Mouse (Mus musculus): Measurements from ENCODE around the gene Mrvi1. TPM values are rescaled to one million over a fixed set of nuclear protein-coding genes. Genes with fewer than 3 reads are reported as not detected.

The Mrvi1 gene
- polyA plus RNA-seq, 1 experiment, result 6.4 TPM

GRCm38 (mm10) chr7:110851541-110852203 lies 130.6 kb downstream of the Mrvi1 start:
- H3K4me3 ChIP-seq (ENCODE audit: insufficient read depth, low read length), result no peak overlapping the region
- peak overlapping the region; percentile 43 for H3K27ac ChIP-seq (ENCODE audit: insufficient read depth, low read length)
- TF ChIP-seq CTCF (IDR thresholded peaks at IDR 0.05; ENCODE audit: borderline replicate concordance, insufficient read depth, low read length), result no peak
- no peak for TF ChIP-seq POLR2A (IDR thresholded peaks at IDR 0.05; ENCODE audit: low read depth, low read length)
- H3K4me1 ChIP-seq (ENCODE audit: control insufficient read depth, insufficient read depth, low read length), result peaks cover 15% of the 10 kb centered on the region; the same call in 1 of the 2 replicates

- H3K27ac ChIP-seq (ENCODE audit: insufficient read depth, low read length), result no peak overlapping the region
- TF ChIP-seq CTCF (IDR thresholded peaks at IDR 0.05; ENCODE audit: borderline replicate concordance, insufficient read depth, low read length) (no peak), POLR2A (IDR thresholded peaks at IDR 0.05; ENCODE audit: low read depth, low read length) (no peak)
- peaks cover 17% of the 10 kb centered on the region; the same call in 1 of the 2 replicates for H3K4me1 ChIP-seq (ENCODE audit: control insufficient read depth, insufficient read depth, low read length)
- no peak overlapping the region for H3K4me3 ChIP-seq (ENCODE audit: insufficient read depth, low read length)
These were observed 133.9 kb downstream of the Mrvi1 start for GRCm38 (mm10) chr7:110848371-110848770.

- no peak overlapping the region for H3K27ac ChIP-seq (ENCODE audit: insufficient read depth, low read length)
- H3K4me3 ChIP-seq (ENCODE audit: insufficient read depth, low read length), result no peak overlapping the region
- TF ChIP-seq POLR2A (IDR thresholded peaks at IDR 0.05; ENCODE audit: low read depth, low read length), result no peak
- TF ChIP-seq CTCF (IDR thresholded peaks at IDR 0.05; ENCODE audit: borderline replicate concordance, insufficient read depth, low read length), result no peak
- peaks cover 19% of the 10 kb centered on the region; the same call in 1 of the 2 replicates for H3K4me1 ChIP-seq (ENCODE audit: control insufficient read depth, insufficient read depth, low read length)
These were observed 134.9 kb downstream of the Mrvi1 start for GRCm38 (mm10) chr7:110847321-110847720.

GRCm38 (mm10) chr7:110843916-110844874 lies 138.1 kb downstream of the Mrvi1 start, which contains the start of gene Rnf141:
Gene Rnf141, minus strand, starts transcription at chr7:110844457.
- Histone ChIP-seq H3K4me3 (ENCODE audit: insufficient read depth, low read length) (peak within 1 kb of the TSS; percentile 75), H3K4me1 (ENCODE audit: control insufficient read depth, insufficient read depth, low read length) (peaks cover 7% of the 10 kb centered on the region; the same call in 1 of the 2 replicates), H3K27ac (ENCODE audit: insufficient read depth, low read length) (peak within 1 kb of the TSS; percentile 76)
- TF ChIP-seq CTCF (IDR thresholded peaks at IDR 0.05; ENCODE audit: borderline replicate concordance, insufficient read depth, low read length) (peak; percentile 64), POLR2A (IDR thresholded peaks at IDR 0.05; ENCODE audit: low read depth, low read length) (peak; percentile 88)

GRCm38 (mm10) chr7:110840332-110840731 lies 141.9 kb downstream of the Mrvi1 start:
- Histone ChIP-seq H3K4me3 (ENCODE audit: insufficient read depth, low read length) (no peak overlapping the region), H3K4me1 (ENCODE audit: control insufficient read depth, insufficient read depth, low read length) (peaks cover 4% of the 10 kb centered on the region; the same call in 1 of the 2 replicates), H3K27ac (ENCODE audit: insufficient read depth, low read length) (no peak overlapping the region)
- no peak for TF ChIP-seq CTCF (IDR thresholded peaks at IDR 0.05; ENCODE audit: borderline replicate concordance, insufficient read depth, low read length)
- TF ChIP-seq POLR2A (IDR thresholded peaks at IDR 0.05; ENCODE audit: low read depth, low read length), result no peak

- H3K4me1 ChIP-seq (ENCODE audit: control insufficient read depth, insufficient read depth, low read length), result no peaks in the 10 kb centered on the region
- H3K4me3 ChIP-seq (ENCODE audit: insufficient read depth, low read length), result no peak overlapping the region
- no peak for TF ChIP-seq POLR2A (IDR thresholded peaks at IDR 0.05; ENCODE audit: low read depth, low read length)
- TF ChIP-seq CTCF (IDR thresholded peaks at IDR 0.05; ENCODE audit: borderline replicate concordance, insufficient read depth, low read length), result no peak
- no peak overlapping the region for H3K27ac ChIP-seq (ENCODE audit: insufficient read depth, low read length)
These were observed 147.7 kb downstream of the Mrvi1 start for GRCm38 (mm10) chr7:110834522-110834921.

- H3K4me1 ChIP-seq (ENCODE audit: control insufficient read depth, insufficient read depth, low read length), result no peaks in the 10 kb centered on the region
- no peak overlapping the region for H3K4me3 ChIP-seq (ENCODE audit: insufficient read depth, low read length)
- TF ChIP-seq CTCF (IDR thresholded peaks at IDR 0.05; ENCODE audit: borderline replicate concordance, insufficient read depth, low read length) (no peak), POLR2A (IDR thresholded peaks at IDR 0.05; ENCODE audit: low read depth, low read length) (no peak)
- no peak overlapping the region for H3K27ac ChIP-seq (ENCODE audit: insufficient read depth, low read length)
These were observed 148.2 kb downstream of the Mrvi1 start for GRCm38 (mm10) chr7:110834018-110834417.

GRCm38 (mm10) chr7:110833024-110833423 lies 149.2 kb downstream of the Mrvi1 start:
- no peak overlapping the region for H3K4me3 ChIP-seq (ENCODE audit: insufficient read depth, low read length)
- no peak overlapping the region for H3K27ac ChIP-seq (ENCODE audit: insufficient read depth, low read length)
- H3K4me1 ChIP-seq (ENCODE audit: control insufficient read depth, insufficient read depth, low read length), result no peaks in the 10 kb centered on the region
- TF ChIP-seq CTCF (IDR thresholded peaks at IDR 0.05; ENCODE audit: borderline replicate concordance, insufficient read depth, low read length) (no peak), POLR2A (IDR thresholded peaks at IDR 0.05; ENCODE audit: low read depth, low read length) (no peak)

- peaks cover 8% of the 10 kb centered on the region for H3K4me1 ChIP-seq (ENCODE audit: control insufficient read depth, insufficient read depth, low read length)
- no peak for TF ChIP-seq CTCF (IDR thresholded peaks at IDR 0.05; ENCODE audit: borderline replicate concordance, insufficient read depth, low read length)
- no peak for TF ChIP-seq POLR2A (IDR thresholded peaks at IDR 0.05; ENCODE audit: low read depth, low read length)
- no peak overlapping the region for H3K4me3 ChIP-seq (ENCODE audit: insufficient read depth, low read length)
- H3K27ac ChIP-seq (ENCODE audit: insufficient read depth, low read length), result peak overlapping the region; percentile 56
These were observed 158.0 kb downstream of the Mrvi1 start for GRCm38 (mm10) chr7:110823995-110824953.

Measured in embryonic fibroblast, embryonic 13.5 days (primary cell).